Mouse (Mus musculus): ENCODE data around the gene Gpd1l.

DNA sequence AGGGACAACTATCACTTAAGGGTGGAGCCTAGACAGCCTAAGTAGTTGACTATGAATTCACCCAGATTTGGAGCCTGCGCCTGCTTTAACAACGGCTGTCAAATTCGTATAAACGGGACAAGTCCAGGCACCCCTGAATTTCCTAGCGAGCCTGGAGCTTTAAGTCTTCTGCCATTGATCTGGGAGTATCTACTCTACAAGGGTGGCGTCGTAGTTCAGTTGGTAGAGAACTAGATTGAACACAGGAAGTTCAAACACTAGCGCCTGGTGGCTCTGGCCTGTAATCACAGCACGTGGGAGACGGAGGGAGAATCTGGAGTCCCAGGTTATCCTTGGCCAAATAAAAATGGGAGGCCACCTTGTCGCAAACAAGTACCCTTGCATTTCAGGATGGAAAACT, 444 bp upstream of the Gpd1l start:
- TF ChIP-seq CTCF (IDR thresholded peaks at IDR 0.05; ENCODE audit: low read depth, low read length) (no peak), POLR2A (IDR thresholded peaks at IDR 0.05; ENCODE audit: insufficient read depth, low read length) (no peak), EP300 (IDR thresholded peaks at IDR 0.05; ENCODE audit: insufficient read depth, low read depth, low read length) (no peak)
